In the genomic region with DNA sequence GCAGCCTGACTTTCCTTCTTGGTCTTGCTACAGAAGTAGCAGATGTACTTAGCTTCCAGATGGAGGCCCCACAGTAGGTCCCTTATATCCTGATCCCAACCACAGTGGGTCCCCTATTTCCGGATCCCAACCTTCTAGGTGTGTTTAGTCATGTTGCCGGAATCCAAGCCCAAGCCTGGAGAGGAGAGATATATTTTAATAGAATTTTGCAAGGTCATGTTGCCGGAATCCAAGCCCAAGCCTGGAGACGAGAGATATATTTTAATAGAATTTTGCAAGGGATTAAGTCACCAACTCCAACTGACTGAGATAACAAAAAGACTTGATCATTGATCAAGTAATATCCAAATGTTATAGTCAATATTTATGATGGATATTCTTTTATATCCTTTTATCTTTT, we compare ENCODE assay signal across 20 mouse cellular contexts. TPM values are rescaled to one million over a fixed set of nuclear protein-coding genes. Genes with fewer than 3 reads are reported as not detected.
DNase-seq lines count a peak whose midpoint lies in the region; ATAC-seq and TF ChIP-seq lines count a peak whose summit lies in the region.
"Had no signal": no experiment of that assay in that cellular context is flagged by ENCODE, and none has a peak within 500 bp of the region (broad histone marks: within the 10 kb centered on the region; RNA-seq: fewer than 3 reads in every experiment).

No protein-coding gene starts in this region.

- H3K27me3 ChIP-seq in midbrain, embryonic 11.5 days (ENCODE audit: control insufficient read depth, insufficient read depth, low read length): no peaks in the 10 kb centered on the region
- no peaks in the 10 kb centered on the region for H3K27me3 ChIP-seq in midbrain, embryonic 10.5 days (ENCODE audit: low read depth, poor library complexity, severe bottlenecking)
- H3K27me3 ChIP-seq: CH12.LX; embryonic facial prominence, embryonic 12.5 days; forebrain, embryonic 13.5 days; forebrain, embryonic 15.5 days had no signal

- ATAC-seq in midbrain, embryonic 11.5 days (ENCODE audit: low FRiP score): no peak
- ATAC-seq: CD4-positive, CD25-positive, alpha-beta regulatory T cell, adult 4 months; forebrain, embryonic 13.5 days; forebrain, embryonic 15.5 days; forebrain, postnatal 0 days had no signal

- DNase-seq in adrenal gland, adult 2 months: peak; percentile 34
- no peak for DNase-seq in adrenal gland, postnatal 14 days
- DNase-seq in gastrocnemius, adult 2 months: no peak
- no peak for DNase-seq in gastrocnemius, adult 8-10 months (ENCODE audit: low spot score in 2 of 2)
- peak; percentile 31 for DNase-seq in midbrain, embryonic 11.5 days (ENCODE audit: low spot score, missing footprints)
- no peak for DNase-seq in midbrain, embryonic 10.5 days (ENCODE audit: low spot score)
- no peak for DNase-seq in urinary bladder, adult 18-20 months (ENCODE audit: low spot score in 2 of 2)
- DNase-seq: adrenal gland, adult 8-10 months; adrenal gland, postnatal 25 days; B cell, adult 2 months; cerebellum, adult 11-12 months; cerebellum, adult 9-10 months; cerebellum, postnatal 25 days; forebrain, postnatal 0 days had no signal

- TF ChIP-seq CTCF in gastrocnemius, adult 2 months (IDR thresholded peaks at IDR 0.05): no peak

- peak overlapping the region; percentile 35; the same call in 1 of the 2 replicates for H3K27ac ChIP-seq in gastrocnemius, adult 2 months
- H3K27ac ChIP-seq in midbrain, embryonic 11.5 days (ENCODE audit: low read depth, low read length): no peak overlapping the region
- H3K27ac ChIP-seq in midbrain, embryonic 10.5 days (replicated peaks): no peak overlapping the region
- H3K27ac ChIP-seq: embryonic facial prominence, embryonic 10.5 days; forebrain, embryonic 13.5 days; forebrain, embryonic 15.5 days had no signal

- no peaks in the 10 kb centered on the region for H3K9me3 ChIP-seq in midbrain, embryonic 11.5 days (ENCODE audit: control insufficient read depth, low read length)
- H3K9me3 ChIP-seq in midbrain, embryonic 10.5 days (replicated peaks): no peaks in the 10 kb centered on the region
- H3K9me3 ChIP-seq: embryonic facial prominence, embryonic 10.5 days; embryonic facial prominence, embryonic 12.5 days; forebrain, embryonic 13.5 days; forebrain, embryonic 15.5 days had no signal

- H3K4me1 ChIP-seq in midbrain, embryonic 11.5 days (ENCODE audit: control insufficient read depth, insufficient read depth, low read length): 0 out of 2 replicates have a peak, but pooled peaks cover 3% of the 10 kb centered on the region
- H3K4me1 ChIP-seq in midbrain, embryonic 10.5 days: peaks cover 30% of the 10 kb centered on the region

- no peak overlapping the region for H3K4me3 ChIP-seq in gastrocnemius, adult 2 months
- no peak overlapping the region for H3K4me3 ChIP-seq in midbrain, embryonic 11.5 days (ENCODE audit: low read depth, low read length)
- H3K4me3 ChIP-seq in midbrain, embryonic 10.5 days: no peak overlapping the region
- H3K4me3 ChIP-seq: embryonic facial prominence, embryonic 10.5 days; embryonic facial prominence, embryonic 12.5 days; forebrain, embryonic 13.5 days; forebrain, embryonic 15.5 days had no signal

- no peaks in the 10 kb centered on the region for H3K36me3 ChIP-seq in midbrain, embryonic 11.5 days (ENCODE audit: control insufficient read depth, insufficient read depth, low read length)
- no peaks in the 10 kb centered on the region for H3K36me3 ChIP-seq in midbrain, embryonic 10.5 days
- H3K36me3 ChIP-seq: forebrain, embryonic 15.5 days had no signal

- intact Hi-C loops in gastrocnemius, adult 2 months (cut with DNase I): no loop called here

- no peak overlapping the region for H3K4me2 ChIP-seq in midbrain, embryonic 11.5 days
- H3K4me2 ChIP-seq: embryonic facial prominence, embryonic 12.5 days; forebrain, embryonic 13.5 days; forebrain, embryonic 15.5 days had no signal

- no peak overlapping the region for H3K9ac ChIP-seq in midbrain, embryonic 11.5 days (ENCODE audit: low read length)
- H3K9ac ChIP-seq: embryonic facial prominence, embryonic 12.5 days; forebrain, embryonic 13.5 days; forebrain, embryonic 15.5 days; forebrain, postnatal 0 days had no signal

- 93% methylated on average over 4 of the region's 4 CpGs for WGBS in midbrain, embryonic 11.5 days
- 94% methylated on average over 4 of the region's 4 CpGs for WGBS in midbrain, embryonic 10.5 days

RNA-seq across cellular contexts. Expression of gene Itgb5, which starts 51.3 kb away (rescaled TPM):
- total RNA-seq in adrenal gland, adult 2 months (2021): 100 to 1,000 TPM; 187 to 222 TPM
- polyA plus RNA-seq in adrenal gland, adult 2 months (2012; rRNA removed): 214 and 223 TPM in 2 replicates
- total RNA-seq in adrenal gland, postnatal 14 days (2021): 103 and 118 TPM in 2 replicates
- total RNA-seq in gastrocnemius, adult 2 months (2021): 10 to 100 TPM; 73.9 to 88.3 TPM
- 100 to 1,000 TPM in 2 of 4 experiments, 10 to 100 TPM in 2; 98.7 to 124 (median 105) TPM for total RNA-seq in gastrocnemius, adult 8-10 months (2022)
- 22.0 and 23.2 TPM in 2 replicates for polyA plus RNA-seq in midbrain, embryonic 11.5 days (2014; fragmentation: Nextera tagmentation; extraction: Ambion mirVana)
- polyA plus RNA-seq in midbrain, embryonic 10.5 days (2016; fragmentation: Nextera tagmentation; extraction: Ambion mirVana): 9.0 and 13.6 TPM in 2 replicates

Comparison
In these comparisons a context has a peak if more than half of its experiments do, and no peak if none do; other contexts are left out.
1. DNase-seq: peak in adrenal gland, adult 2 months (single experiment) and midbrain, embryonic 11.5 days (single experiment); none in adrenal gland, postnatal 14 days (single experiment), gastrocnemius, adult 2 months (single experiment), gastrocnemius, adult 8-10 months (0 of 2), midbrain, embryonic 10.5 days (single experiment) and urinary bladder, adult 18-20 months (0 of 2).